Mouse (Mus musculus): ENCODE measurements around the gene Rassf7. TPM values are rescaled to one million over a fixed set of nuclear protein-coding genes. Genes with fewer than 3 reads are reported as not detected.

Gene Rassf7
- 32.9 and 40.0 TPM in 2 replicates for polyA plus RNA-seq (2015; fragmentation: Nextera tagmentation; extraction: Ambion mirVana)

DNA sequence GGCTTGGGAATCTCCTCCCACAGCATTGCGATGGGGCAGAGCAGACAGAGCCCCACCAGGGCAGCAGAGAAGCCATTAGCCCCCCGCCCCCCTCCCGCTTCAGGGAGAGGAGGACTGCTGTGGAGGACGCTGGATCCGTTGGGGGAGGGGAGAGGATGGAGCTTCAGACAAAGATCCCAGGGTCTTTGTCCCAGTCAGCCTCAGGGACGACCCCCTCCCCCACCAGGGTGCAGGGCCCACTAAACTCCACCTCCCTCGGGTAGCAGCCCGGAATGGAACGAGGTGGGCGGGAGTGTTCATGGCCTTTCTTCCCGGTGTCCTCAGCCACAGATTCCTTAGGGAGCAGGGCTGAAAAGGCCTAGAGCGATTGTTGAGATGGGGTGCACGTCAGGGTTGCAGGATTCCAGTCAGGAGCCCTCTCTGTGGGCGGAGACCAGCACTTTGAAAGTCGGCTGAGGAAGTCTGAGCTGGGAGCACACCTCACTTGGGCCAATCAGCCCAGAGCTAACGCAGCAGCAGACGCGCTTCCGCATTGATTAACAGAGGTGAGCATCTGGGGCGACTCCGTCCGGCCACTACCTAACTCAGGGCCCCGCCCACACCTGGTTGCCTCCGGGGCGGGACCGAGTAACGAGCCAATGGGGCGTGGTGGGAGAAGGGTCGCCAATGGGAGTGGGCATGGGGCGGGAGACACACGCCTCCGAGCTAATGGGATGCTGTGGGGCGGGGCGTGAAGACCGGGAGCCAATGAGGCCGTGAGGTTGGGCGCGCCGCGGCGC lies at the start of gene Rassf7:
Rassf7 (plus strand) TSS at position 760 of the 779 bp plus-strand sequence.
- peak within 1 kb of the TSS; percentile 90 for H3K27ac ChIP-seq
- H3K36me3 ChIP-seq = peaks cover 17% of the 10 kb centered on the region
- H3K9me3 ChIP-seq = no peaks in the 10 kb centered on the region
- H3K27me3 ChIP-seq = no peaks in the 10 kb centered on the region
- H3K4me3 ChIP-seq = peak within 1 kb of the TSS; percentile 70
- peaks cover 26% of the 10 kb centered on the region for H3K4me1 ChIP-seq
- H3K9ac ChIP-seq = peak within 1 kb of the TSS; percentile 78
- peak within 1 kb of the TSS; percentile 88 for H3K4me2 ChIP-seq
- 0% methylated on average over 41 of the region's 41 CpGs for WGBS
- ATAC-seq (ENCODE audit: insufficient number of reproducible peaks, insufficient read depth, low FRiP score, low TSS enrichment, low read depth) = peak; percentile 90

DNA sequence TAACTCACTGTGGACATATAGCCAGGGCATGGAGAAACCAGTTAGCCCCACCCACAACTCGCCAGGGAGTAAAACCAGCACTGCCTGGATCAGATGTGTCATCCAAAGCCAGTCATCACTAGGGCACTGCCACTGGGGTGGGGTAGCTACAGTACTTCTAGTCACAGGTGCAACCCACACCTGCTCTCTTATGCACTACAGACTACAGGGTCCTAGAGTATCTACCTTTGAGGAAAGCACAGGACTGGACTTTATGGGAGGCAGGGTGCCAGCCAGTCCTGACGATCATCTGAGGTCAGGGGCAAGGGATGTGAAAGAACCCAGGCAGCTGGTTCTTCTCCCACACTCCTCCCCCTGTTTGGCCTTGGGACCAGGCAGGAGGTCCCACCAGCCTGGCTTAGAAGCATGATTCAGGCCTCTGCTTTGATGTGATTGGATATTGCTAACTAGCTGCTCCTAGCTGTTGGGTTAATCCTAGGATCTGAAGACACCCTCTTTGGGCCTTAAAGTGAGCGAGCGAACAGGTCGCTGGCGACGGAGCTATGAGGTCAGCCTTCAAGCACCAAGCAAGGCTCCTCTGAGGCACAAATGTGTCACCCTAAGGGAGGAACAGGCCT lies 47.7 kb upstream of the Rassf7 start:
- ATAC-seq (ENCODE audit: insufficient number of reproducible peaks, insufficient read depth, low FRiP score, low TSS enrichment, low read depth) = no peak
- H3K27ac ChIP-seq = peak overlapping the region; percentile 72

DNA sequence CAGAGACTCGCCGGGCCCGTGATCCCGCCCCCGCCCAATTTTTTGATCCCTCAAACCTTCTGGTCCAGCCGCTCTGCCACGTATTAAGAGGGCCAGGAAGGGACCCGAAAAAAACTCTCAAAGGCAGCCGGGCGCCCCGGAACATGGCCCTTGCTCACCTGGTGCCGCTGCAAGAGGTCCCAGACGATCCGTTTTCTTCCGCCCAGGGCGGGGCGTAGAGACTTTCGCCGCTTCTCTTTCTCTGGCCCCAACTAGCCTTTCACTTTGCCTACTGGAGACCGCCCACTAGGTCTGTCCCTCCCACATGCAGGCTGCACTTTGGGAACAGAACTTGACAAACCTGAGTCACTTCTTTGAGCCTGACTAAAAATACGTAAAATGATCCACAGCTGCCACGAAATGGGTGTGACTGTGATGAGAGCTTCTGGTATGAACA lies 47.1 kb upstream of the Rassf7 start:
- H3K4me1 ChIP-seq = peaks cover 40% of the 10 kb centered on the region
- peak; percentile 40; the same call in 1 of the 2 replicates for ATAC-seq (ENCODE audit: insufficient number of reproducible peaks, insufficient read depth, low FRiP score, low TSS enrichment, low read depth)
- H3K36me3 ChIP-seq = peaks cover 26% of the 10 kb centered on the region
- peak overlapping the region; percentile 72 for H3K27ac ChIP-seq
- no peaks in the 10 kb centered on the region for H3K9me3 ChIP-seq
- peak overlapping the region; percentile 74 for H3K4me2 ChIP-seq
- 2% methylated on average over 22 of the region's 22 CpGs for WGBS
- H3K9ac ChIP-seq = peak overlapping the region; percentile 80
- H3K27me3 ChIP-seq = no peaks in the 10 kb centered on the region
- peak overlapping the region; percentile 59 for H3K4me3 ChIP-seq

More for the DNA sequence above, 47.7 kb upstream of the Rassf7 start:
- WGBS = 18% methylated on average over 7 of the region's 7 CpGs
- peak overlapping the region; percentile 74 for H3K4me2 ChIP-seq
- H3K4me3 ChIP-seq = peak overlapping the region; percentile 59
- H3K9ac ChIP-seq = peak overlapping the region; percentile 80
- no peaks in the 10 kb centered on the region for H3K27me3 ChIP-seq
- peaks cover 31% of the 10 kb centered on the region for H3K36me3 ChIP-seq
- peaks cover 35% of the 10 kb centered on the region for H3K4me1 ChIP-seq
- no peaks in the 10 kb centered on the region for H3K9me3 ChIP-seq

DNA sequence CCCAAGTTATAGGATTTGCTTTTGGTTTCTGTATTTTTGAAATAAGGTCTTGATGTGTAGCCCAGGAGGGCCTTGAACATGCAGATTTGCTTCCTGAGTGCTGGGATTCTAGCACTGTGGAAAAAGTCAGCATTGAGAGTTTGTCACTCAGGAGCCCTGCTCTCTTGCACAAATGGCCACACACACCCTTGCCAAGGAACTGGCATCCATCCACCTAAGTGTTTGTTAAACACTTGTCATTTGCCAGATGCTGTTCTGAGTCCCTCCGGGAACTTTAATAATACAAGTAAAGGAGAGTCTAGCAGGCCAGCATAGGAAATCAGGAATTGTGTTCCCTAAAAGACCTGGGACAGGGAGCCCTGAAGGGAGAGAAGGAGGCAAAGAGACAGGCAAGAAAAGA lies 46.4 kb upstream of the Rassf7 start:
- Histone ChIP-seq H3K4me1 (peaks cover 43% of the 10 kb centered on the region), H3K4me3 (no peak overlapping the region), H3K36me3 (peaks cover 18% of the 10 kb centered on the region), H3K27me3 (no peaks in the 10 kb centered on the region), H3K9ac (peak overlapping the region; percentile 80), H3K27ac (peak overlapping the region; percentile 72; the same call in 1 of the 2 replicates), H3K9me3 (no peaks in the 10 kb centered on the region), H3K4me2 (peak overlapping the region; percentile 74; the same call in 1 of the 2 replicates)
- ATAC-seq (ENCODE audit: insufficient number of reproducible peaks, insufficient read depth, low FRiP score, low TSS enrichment, low read depth) = no peak
- WGBS = 76% methylated on average over 1 of the region's 1 CpGs

DNA sequence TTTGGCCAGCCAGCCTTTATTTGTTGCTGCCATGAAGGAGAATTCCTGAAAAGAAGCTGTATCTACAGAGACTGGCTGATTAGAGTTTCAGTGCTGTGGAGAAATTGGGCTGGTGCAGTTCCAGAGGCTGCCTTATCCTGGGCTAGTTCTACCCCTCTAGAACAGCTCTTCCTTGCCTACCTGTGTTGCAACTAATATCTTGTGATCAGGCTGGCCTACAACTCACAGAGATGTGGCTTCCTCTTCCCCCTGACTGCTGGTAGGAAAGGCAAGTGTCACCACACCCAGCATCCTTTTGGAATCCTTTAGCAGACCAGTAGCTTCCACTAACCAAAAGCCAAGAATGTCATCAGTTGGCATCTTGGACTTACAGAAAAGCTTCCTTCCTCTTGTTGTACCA lies 45.8 kb upstream of the Rassf7 start:
- peaks cover 13% of the 10 kb centered on the region for H3K36me3 ChIP-seq
- ATAC-seq (ENCODE audit: insufficient number of reproducible peaks, insufficient read depth, low FRiP score, low TSS enrichment, low read depth) = no peak
- peaks cover 43% of the 10 kb centered on the region for H3K4me1 ChIP-seq
- H3K4me2 ChIP-seq = no peak overlapping the region
- H3K27ac ChIP-seq = no peak overlapping the region
- H3K4me3 ChIP-seq = no peak overlapping the region
- no peaks in the 10 kb centered on the region for H3K9me3 ChIP-seq
- no peaks in the 10 kb centered on the region for H3K27me3 ChIP-seq
- no peak overlapping the region for H3K9ac ChIP-seq

DNA sequence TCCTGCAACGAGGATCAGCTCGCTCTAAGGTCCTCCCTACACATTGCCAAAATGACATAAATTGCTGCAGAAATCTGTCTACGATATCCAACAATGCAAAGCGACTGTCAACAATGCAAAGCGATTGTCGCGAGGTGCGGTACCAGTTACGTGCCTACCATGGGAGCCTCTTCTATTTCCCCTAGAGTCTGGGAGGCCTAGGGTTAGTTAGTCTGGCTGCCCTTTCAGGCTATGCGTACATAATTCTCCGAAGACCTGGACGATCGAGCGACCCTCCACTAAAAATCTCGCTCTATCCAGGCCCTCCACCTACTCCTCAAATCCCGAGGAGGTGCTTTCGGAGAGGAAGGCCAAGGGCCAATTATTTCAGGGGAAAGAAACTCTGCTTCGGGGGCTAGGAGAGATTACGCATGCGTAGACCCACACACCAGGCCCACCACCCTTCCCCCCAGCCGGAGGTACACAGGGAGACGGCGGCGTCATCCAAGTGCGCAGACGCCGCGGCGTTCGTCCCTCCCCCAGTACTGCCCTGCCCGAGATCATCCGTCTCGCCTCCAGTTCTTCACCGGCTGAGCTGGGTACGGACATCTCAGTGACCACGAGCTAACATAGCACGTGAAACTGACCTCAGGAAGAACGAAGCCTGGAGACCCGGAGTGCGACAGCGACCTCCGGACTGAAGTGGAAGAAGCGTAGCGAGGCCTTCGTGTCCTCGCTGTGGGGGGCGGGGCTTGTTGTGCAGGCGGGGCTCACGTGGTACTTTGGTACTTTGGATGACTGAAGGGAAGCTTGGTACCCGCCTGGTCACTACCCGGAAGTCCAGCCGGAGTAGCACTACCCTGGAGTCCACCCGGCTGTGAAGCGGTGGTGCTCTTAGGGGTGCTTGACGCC lies 43.3 kb upstream of the Rassf7 start, which contains the start of gene Rnh1:
Rnh1 (minus strand) TSS at position 742 of the 891 bp plus-strand sequence.
- Histone ChIP-seq H3K9ac (peak within 1 kb of the TSS; percentile 73), H3K4me2 (peak within 1 kb of the TSS; percentile 79), H3K4me3 (peak within 1 kb of the TSS; percentile 56), H3K36me3 (no peaks in the 10 kb centered on the region), H3K4me1 (peaks cover 40% of the 10 kb centered on the region), H3K9me3 (no peaks in the 10 kb centered on the region), H3K27ac (peak within 1 kb of the TSS; percentile 92), H3K27me3 (no peaks in the 10 kb centered on the region)
- peak; percentile 94 for ATAC-seq (ENCODE audit: insufficient number of reproducible peaks, insufficient read depth, low FRiP score, low TSS enrichment, low read depth)
- 3% methylated on average over 55 of the region's 55 CpGs for WGBS

DNA sequence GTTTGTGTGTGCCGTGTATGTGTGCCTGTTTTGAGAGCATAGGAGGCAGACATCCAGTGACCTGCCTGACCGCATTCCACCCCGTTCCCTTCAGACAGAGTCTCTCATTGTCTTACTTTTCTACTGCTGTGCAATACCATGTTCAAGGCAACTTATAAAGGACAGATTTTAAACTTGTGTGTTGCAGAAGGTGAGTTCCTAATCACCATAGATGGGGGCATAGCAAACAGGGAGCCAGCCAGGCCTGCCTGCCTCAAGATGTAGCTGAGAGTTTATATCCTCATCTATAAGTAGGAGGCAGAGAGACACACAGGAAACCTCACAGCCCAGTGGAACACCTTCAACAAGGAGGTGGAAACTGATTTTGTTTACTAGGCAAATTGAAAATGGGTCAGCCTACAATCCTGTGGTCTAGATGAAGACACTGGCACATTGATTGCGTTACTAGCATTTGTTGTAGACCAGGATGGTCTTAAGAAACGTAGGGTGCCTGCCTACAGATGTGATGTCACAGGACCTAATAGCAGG lies 42.3 kb upstream of the Rassf7 start:
- peak overlapping the region; percentile 56 for H3K4me3 ChIP-seq
- H3K9ac ChIP-seq = peak overlapping the region; percentile 73; the same call in 1 of the 2 replicates
- ATAC-seq (ENCODE audit: insufficient number of reproducible peaks, insufficient read depth, low FRiP score, low TSS enrichment, low read depth) = no peak
- H3K36me3 ChIP-seq = no peaks in the 10 kb centered on the region
- peaks cover 30% of the 10 kb centered on the region for H3K4me1 ChIP-seq
- no peaks in the 10 kb centered on the region for H3K9me3 ChIP-seq
- H3K4me2 ChIP-seq = peak overlapping the region; percentile 79
- 76% methylated on average over 5 of the region's 5 CpGs for WGBS
- H3K27ac ChIP-seq = peak overlapping the region; percentile 92
- no peaks in the 10 kb centered on the region for H3K27me3 ChIP-seq

DNA sequence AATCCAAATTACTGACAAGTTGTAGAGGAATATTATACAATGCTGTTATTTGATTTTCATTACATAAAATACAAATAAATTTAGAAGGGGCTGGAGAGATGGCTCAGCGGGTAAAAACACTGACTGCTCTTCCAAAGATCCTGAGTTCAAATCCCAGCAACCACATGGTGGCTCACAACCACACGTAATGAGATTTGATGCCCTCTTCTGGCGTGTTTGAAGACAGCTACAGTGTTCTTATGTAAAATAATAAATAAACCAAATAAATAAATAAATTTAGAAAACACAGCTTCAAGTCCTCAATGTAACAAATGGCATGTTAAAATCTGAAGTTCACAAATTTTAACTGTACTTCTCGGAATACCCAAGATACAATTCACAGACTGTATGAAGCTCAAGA lies 40.6 kb upstream of the Rassf7 start:
- H3K27ac ChIP-seq = no peak overlapping the region
- WGBS = 85% methylated on average over 4 of the region's 4 CpGs
- H3K9me3 ChIP-seq = no peaks in the 10 kb centered on the region
- no peak overlapping the region for H3K9ac ChIP-seq
- no peak for ATAC-seq (ENCODE audit: insufficient number of reproducible peaks, insufficient read depth, low FRiP score, low TSS enrichment, low read depth)
- H3K27me3 ChIP-seq = no peaks in the 10 kb centered on the region
- H3K4me2 ChIP-seq = no peak overlapping the region
- peaks cover 17% of the 10 kb centered on the region for H3K4me1 ChIP-seq
- no peaks in the 10 kb centered on the region for H3K36me3 ChIP-seq
- no peak overlapping the region for H3K4me3 ChIP-seq

DNA sequence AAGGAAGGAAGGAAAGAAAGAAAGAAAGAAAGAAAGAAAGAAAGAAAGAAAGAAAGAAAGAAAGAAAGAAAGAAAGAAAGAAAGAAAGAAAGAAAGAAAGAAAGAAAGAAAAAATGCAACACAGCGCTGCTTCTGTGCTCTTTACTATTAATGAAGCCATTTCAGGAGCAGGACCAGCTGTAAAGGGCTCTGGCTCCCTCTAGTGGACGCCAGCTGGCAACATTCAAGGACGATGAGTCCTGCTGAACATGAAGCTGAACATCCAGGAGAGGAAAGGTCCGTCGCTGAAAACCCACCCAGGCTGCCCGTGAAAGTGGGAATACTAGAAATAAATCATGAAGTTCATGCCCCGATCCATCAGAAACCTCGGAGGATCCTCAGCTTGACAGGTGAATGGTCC lies 39.5 kb upstream of the Rassf7 start:
- no peak overlapping the region for H3K4me3 ChIP-seq
- 2% methylated on average over 8 of the region's 8 CpGs for WGBS

DNA sequence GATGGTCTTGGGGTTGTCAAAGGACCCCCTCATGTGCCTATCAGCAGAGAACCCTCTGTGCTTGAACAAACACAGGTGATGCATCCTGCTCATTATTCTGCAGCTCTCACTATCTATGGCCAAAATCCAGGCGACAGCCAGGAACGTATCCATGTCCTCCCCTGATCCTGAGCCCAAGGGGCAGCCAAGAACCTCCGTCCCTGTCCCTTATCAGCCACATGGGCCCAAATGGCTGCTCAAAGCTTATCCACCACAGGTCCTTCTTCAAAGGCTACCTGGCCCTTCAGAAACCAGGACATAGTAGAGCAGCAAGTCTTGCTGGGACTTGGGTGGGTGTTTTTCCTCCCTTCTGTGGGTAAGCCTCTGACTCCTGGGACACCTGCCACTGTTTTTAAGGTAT lies 27.5 kb upstream of the Rassf7 start:
- 84% methylated on average over 3 of the region's 3 CpGs for WGBS
- no peak for ATAC-seq (ENCODE audit: insufficient number of reproducible peaks, insufficient read depth, low FRiP score, low TSS enrichment, low read depth)

More for the DNA sequence above, 39.5 kb upstream of the Rassf7 start:
- Histone ChIP-seq H3K9ac (no peak overlapping the region), H3K27me3 (no peaks in the 10 kb centered on the region), H3K4me2 (peak overlapping the region; percentile 30; the same call in 1 of the 2 replicates), H3K4me1 (peaks cover 16% of the 10 kb centered on the region), H3K27ac (no peak overlapping the region), H3K9me3 (no peaks in the 10 kb centered on the region), H3K36me3 (no peaks in the 10 kb centered on the region)
- no peak for ATAC-seq (ENCODE audit: insufficient number of reproducible peaks, insufficient read depth, low FRiP score, low TSS enrichment, low read depth)

DNA sequence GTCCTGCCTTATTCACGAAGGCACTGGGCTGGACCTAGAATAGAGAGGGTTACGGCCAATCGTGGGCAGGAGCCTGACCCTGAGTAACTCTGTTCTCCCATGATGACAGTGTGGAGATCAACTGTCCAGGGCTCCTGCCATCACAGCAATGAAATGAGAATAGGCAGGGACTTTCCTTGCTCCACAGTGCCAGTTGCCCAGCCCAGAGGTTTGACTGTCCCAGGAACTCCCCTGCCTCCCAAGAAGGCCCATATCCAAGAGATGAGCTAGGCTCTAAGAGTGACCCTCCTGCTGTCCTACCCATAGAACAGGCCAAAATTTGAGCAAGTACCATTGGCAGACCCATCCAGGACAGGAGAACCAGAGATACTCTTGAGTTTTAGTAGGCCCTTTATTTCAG lies 26.9 kb upstream of the Rassf7 start:
- H3K9me3 ChIP-seq = no peaks in the 10 kb centered on the region
- H3K36me3 ChIP-seq = peaks cover 38% of the 10 kb centered on the region
- H3K4me1 ChIP-seq = peaks cover 19% of the 10 kb centered on the region
- H3K4me2 ChIP-seq = no peak overlapping the region
- H3K27ac ChIP-seq = no peak overlapping the region
- ATAC-seq (ENCODE audit: insufficient number of reproducible peaks, insufficient read depth, low FRiP score, low TSS enrichment, low read depth) = no peak
- no peak overlapping the region for H3K9ac ChIP-seq
- WGBS = 90% methylated on average over 3 of the region's 3 CpGs
- H3K27me3 ChIP-seq = no peaks in the 10 kb centered on the region
- no peak overlapping the region for H3K4me3 ChIP-seq

More for the DNA sequence above, 27.5 kb upstream of the Rassf7 start:
- H3K27me3 ChIP-seq = no peaks in the 10 kb centered on the region
- H3K9me3 ChIP-seq = no peaks in the 10 kb centered on the region
- H3K9ac ChIP-seq = no peak overlapping the region
- no peak overlapping the region for H3K4me2 ChIP-seq
- H3K36me3 ChIP-seq = peaks cover 38% of the 10 kb centered on the region
- H3K4me3 ChIP-seq = no peak overlapping the region
- H3K27ac ChIP-seq = no peak overlapping the region
- peaks cover 17% of the 10 kb centered on the region for H3K4me1 ChIP-seq
